Mouse (Mus musculus): ENCODE measurements around the gene Sult1a1.
A peak's percentile ranks its signal among the peaks of the same experiment; 100 is the strongest.

- TF ChIP-seq CTCF (IDR thresholded peaks at IDR 0.05; ENCODE audit: borderline replicate concordance, extremely low read depth, insufficient read depth, insufficient read length) (no peak), POLR2A (IDR thresholded peaks at IDR 0.05; ENCODE audit: borderline replicate concordance, extremely low read depth, insufficient read depth, insufficient read length, poor library complexity, severe bottlenecking) (peak; percentile 99)
These were observed 26.8 kb downstream of the Sult1a1 start, which contains the start of gene Sgf29 for GRCm38 (mm10) chr7:126649231-126650051.
